Mouse (Mus musculus) E14TG2a.4 (cell line): ENCODE results near the gene Hnrnph3.

ENCODE experiments used
- CTCF ChIP-seq: conservative IDR thresholded peaks from 2 replicates; pipeline ENCODE4 v1.5.1; 2014; ENCODE audit warnings: low read length
- NANOG ChIP-seq: IDR thresholded peaks from 2 replicates; pipeline ENCODE4 v1.6.1; 2014; ENCODE audit warnings: borderline replicate concordance, low read length, mixed read lengths

GRCm38 (mm10) chr10:63032956-63033355, 8.9 kb upstream of the Hnrnph3 start:
- TF ChIP-seq CTCF = no peak
- no peak for TF ChIP-seq NANOG
